Mouse (Mus musculus) hematopoietic stem cell, adult 5-6 weeks (primary cell): ENCODE data around the gene Abca5. TPM values are rescaled to one million over a fixed set of nuclear protein-coding genes. Genes with fewer than 3 reads are reported as not detected.

Source experiments
- ATAC-seq, 2 experiments: fragments of 125-278 bp in 1 of 2; replicated peaks in 1 of 2; 2 replicates each; pipeline ENCODE4 v1.8.0; 2016 to 2017; ENCODE audit warnings: inconsistent platforms in 2 of 2, mild to moderate bottlenecking in 2 of 2, moderate number of reproducible peaks in 2 of 2, low read depth in 1 of 2, moderate TSS enrichment in 1 of 2; ENCODE audit not compliant: low FRiP score in 2 of 2, poor library complexity in 2 of 2, severe bottlenecking in 2 of 2, insufficient read depth in 1 of 2, low TSS enrichment in 1 of 2
- total RNA-seq: library from RNA; stranded (forward); fragments of 172-1452, 232-1000 nt; gene quantifications from 2 replicates; pipeline ENCODE4 v1.2.3, GENCODE M21; 2017

Gene Abca5
- total RNA-seq, 1 experiment from 2014 or later, result 3.5 TPM

DNA sequence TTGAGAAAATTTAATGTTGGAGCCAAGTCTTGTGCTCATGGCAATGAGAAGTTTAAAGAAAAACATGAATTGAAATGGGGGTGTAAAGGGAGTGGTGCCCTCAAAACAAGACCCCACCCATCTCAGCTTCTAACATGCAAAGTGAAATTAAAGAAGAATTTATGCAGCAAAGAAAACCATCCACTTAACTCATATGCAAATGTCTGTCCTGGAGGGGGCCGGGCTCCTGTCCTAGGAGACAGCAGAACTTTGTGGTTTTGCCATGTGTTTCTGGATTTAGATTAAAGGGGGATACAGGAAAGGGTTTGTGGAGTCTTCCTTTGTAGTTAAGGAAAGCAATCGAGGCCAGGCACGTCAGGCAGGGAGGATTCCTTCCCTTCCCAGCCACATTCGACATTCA lies 79.6 kb downstream of the Abca5 start:
- no peak for ATAC-seq

DNA sequence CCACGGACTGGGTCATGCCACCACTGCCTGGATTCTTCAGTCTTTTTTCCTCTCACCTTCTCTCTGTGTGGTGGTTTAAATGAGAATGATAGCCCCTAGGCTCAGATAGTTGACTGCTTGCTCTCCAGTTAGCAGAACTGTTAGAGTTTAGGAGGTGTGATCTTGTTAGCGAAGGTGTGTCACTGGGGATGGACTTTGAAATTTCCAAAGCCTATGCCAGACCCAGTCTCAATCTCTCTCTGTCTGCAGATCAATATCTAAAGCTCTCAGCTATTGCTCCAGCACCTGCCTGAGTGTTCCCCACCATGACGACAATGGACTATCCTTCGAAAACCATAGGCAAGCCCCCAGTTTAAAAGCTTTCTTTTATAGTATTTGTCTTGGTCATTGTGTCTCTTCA lies 80.5 kb downstream of the Abca5 start:
- no peak for ATAC-seq

DNA sequence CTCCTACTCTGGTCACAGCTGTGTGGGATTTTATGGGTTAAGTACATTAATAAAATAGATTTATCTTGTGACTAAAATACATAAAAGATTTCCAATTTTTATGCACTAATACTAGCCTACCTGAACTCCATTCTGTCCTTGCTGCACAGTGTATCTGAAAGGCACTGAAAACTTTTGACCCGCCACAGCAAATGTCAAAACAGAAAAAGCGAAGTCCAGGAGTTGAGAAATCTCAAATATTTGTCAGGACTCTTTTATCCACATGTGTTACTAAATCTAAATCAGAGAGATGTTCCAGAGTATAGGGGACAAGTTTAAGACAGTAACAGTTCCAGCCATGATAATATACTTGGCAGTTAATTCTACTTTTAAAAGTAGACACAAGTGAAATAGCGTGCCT lies 85.3 kb downstream of the Abca5 start:
- ATAC-seq, result no peak

DNA sequence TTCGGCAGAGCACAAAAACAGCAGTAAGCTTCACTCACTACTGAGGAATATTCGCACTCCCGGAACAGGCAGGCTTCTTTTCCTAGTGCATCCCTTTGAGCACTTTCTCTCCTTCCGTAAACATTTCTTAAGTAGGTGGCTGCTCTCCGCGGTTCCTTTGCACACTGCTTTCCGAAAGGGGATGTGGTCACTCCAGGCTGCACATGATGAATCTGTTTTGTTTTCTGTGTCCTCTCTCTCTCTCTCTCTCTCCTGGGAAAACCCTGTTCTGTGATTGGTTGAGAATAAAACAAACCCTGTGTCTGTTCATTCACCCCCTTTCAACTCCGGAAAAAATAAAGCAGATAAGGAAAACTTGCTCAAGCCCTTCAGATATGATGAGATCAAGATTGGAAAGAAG lies 86.0 kb downstream of the Abca5 start, which contains the start of gene Abca6:
Abca6 (minus strand) TSS at position 243 of the 400 bp plus-strand sequence.
- ATAC-seq, result no peak

DNA sequence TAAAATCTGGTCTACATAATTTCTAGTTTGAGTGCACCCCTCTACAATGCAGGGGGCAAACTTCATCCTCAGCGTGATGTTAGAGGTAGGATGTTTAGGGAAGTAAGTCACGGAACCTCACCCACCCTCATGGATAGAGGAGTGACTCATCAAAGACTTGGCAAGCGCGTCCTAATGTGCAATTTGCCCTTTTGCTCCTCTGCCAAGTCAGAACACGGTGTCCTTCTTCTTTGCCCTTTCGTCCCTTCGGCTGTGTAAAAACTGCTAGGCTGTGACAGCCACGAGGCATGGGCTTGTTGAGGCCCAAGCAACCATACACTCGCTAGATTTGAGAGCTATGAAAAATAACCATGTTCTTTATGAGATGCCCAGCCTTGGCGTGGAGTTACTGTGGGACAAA lies 92.8 kb downstream of the Abca5 start:
- ATAC-seq, result no peak

DNA sequence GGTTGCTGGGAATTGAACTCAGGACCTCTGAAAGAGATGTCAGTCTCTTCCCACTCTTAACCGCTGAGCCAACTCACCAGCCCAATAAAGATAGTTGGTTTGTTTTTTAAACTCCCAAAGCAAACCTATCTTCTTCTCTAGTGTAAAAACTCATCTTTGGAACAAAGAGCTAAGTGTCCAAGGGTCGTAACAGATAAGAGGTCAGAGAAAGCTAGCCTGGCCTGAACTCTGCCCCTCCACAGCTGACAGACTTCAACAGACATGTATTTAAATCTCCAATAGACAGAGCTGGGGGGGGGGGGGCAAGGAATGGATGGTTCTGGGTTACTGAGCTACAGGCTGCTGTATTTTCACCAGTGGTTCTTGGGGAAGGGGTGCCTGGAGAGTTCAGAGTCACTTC lies 100.0 kb downstream of the Abca5 start:
- ATAC-seq, result no peak

DNA sequence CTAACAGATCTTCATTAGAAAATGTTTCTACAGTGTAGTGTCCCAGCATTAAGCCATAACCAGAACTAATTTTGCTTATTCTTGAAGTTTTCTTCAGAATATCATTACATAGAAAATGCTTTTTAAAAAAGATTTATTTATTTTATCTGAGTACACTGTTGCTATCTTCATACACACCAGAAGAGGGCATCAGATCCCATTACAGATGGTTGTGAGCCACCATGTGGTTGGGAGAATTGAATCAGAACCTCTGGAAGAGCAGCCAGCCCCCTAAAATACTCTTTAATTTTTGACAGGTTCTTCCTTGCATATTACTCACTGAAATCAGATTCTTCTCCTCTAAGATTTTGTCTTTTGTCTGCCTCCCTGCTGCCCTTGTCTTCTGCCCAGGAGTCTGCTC lies 104.5 kb downstream of the Abca5 start:
- no peak for ATAC-seq

Other genes with a start within 250 kb of the Abca5 start
- gene Abca8a, start 241.7 kb downstream of the Abca5 start, total RNA-seq, result not detected in 2 replicates
- gene Abca9, start 169.5 kb downstream of the Abca5 start, total RNA-seq, result 0.20 and 0.94 TPM in 2 replicates
- gene Abca6, start 85.9 kb downstream of the Abca5 start, total RNA-seq, result 0.31 TPM in 1 of 2 replicates, not detected in the other
- 21.7 and 27.0 TPM in 2 replicates for gene Map2k6, start 61.4 kb upstream of the Abca5 start, total RNA-seq